Comparison of ENCODE assay signal across 9 mouse cellular contexts in genomic region chr3:84906528-84906927, GRCm38 (mm10).
DNase-seq lines count a peak whose midpoint lies in the region; ATAC-seq and TF ChIP-seq lines count a peak whose summit lies in the region.
"Had no signal": no experiment of that assay in that cellular context is flagged by ENCODE, and none has a peak within 500 bp of the region (broad histone marks: within the 10 kb centered on the region; RNA-seq: fewer than 3 reads in every experiment).

No protein-coding gene starts in this region.

- H3K9me3 ChIP-seq in midbrain, postnatal 0 days (ENCODE audit: low read length) = no peaks in the 10 kb centered on the region
- H3K9me3 ChIP-seq in midbrain, embryonic 16.5 days (replicated peaks; ENCODE audit: control insufficient read depth, low read length, poor library complexity, severe bottlenecking) = no peaks in the 10 kb centered on the region
- H3K9me3 ChIP-seq: hindbrain, embryonic 15.5 days had no signal

- intact Hi-C loops in gastrocnemius, adult 2 months (cut with DNase I) = loop anchor here (2.0 to 10.0 kb wide), 2 partner anchors 214 to 292 kb away; no protein-coding TSS in a partner anchor
- intact Hi-C loops in gastrocnemius, postnatal 36 days (cut with DNase I) = loop anchor here (5.0 to 10.0 kb wide), 3 partner anchors 214 to 562 kb away; no protein-coding TSS in a partner anchor

- no peaks in the 10 kb centered on the region for H3K27me3 ChIP-seq in midbrain, postnatal 0 days (ENCODE audit: insufficient read depth, low read length)
- H3K27me3 ChIP-seq in midbrain, embryonic 16.5 days (ENCODE audit: control insufficient read depth, insufficient read depth, low read depth, low read length) = no peaks in the 10 kb centered on the region
- H3K27me3 ChIP-seq: hindbrain, embryonic 15.5 days had no signal

- WGBS in midbrain, postnatal 0 days = 31% methylated on average over 1 of the region's 1 CpGs
- 37% methylated on average over 1 of the region's 1 CpGs for WGBS in midbrain, embryonic 16.5 days

- H3K27ac ChIP-seq in gastrocnemius, adult 2 months = no peak overlapping the region
- H3K27ac ChIP-seq in midbrain, postnatal 0 days (ENCODE audit: low read depth, low read length) = no peak overlapping the region
- H3K27ac ChIP-seq in midbrain, embryonic 16.5 days (ENCODE audit: low read length) = no peak overlapping the region
- H3K27ac ChIP-seq: hindbrain, embryonic 15.5 days had no signal

- H3K36me3 ChIP-seq in midbrain, postnatal 0 days (ENCODE audit: insufficient read depth, low read length) = no peaks in the 10 kb centered on the region
- H3K36me3 ChIP-seq in midbrain, embryonic 16.5 days (ENCODE audit: control insufficient read depth, insufficient read depth, low read length) = no peaks in the 10 kb centered on the region
- H3K36me3 ChIP-seq: hindbrain, embryonic 15.5 days had no signal

- peak; percentile 66 for TF ChIP-seq CTCF in gastrocnemius, adult 2 months (IDR thresholded peaks at IDR 0.05)
- TF ChIP-seq CTCF in midbrain, postnatal 0 days (IDR thresholded peaks at IDR 0.05) = peak; percentile 70

- no peak overlapping the region for H3K4me3 ChIP-seq in gastrocnemius, adult 2 months
- H3K4me3 ChIP-seq in midbrain, postnatal 0 days (ENCODE audit: low read depth, low read length) = no peak overlapping the region
- H3K4me3 ChIP-seq in midbrain, embryonic 16.5 days (ENCODE audit: low read depth, low read length) = no peak overlapping the region
- H3K4me3 ChIP-seq: hindbrain, embryonic 15.5 days had no signal

- H3K4me2 ChIP-seq in midbrain, postnatal 0 days (ENCODE audit: low read depth, low read length, poor library complexity, severe bottlenecking) = no peak overlapping the region
- no peak overlapping the region for H3K4me2 ChIP-seq in midbrain, embryonic 16.5 days (ENCODE audit: low read length)
- H3K4me2 ChIP-seq: hindbrain, embryonic 15.5 days had no signal

- ATAC-seq in midbrain, postnatal 0 days (ENCODE audit: low FRiP score) = no peak
- ATAC-seq in midbrain, embryonic 16.5 days = no peak

- no peak for DNase-seq in gastrocnemius, adult 2 months
- DNase-seq in gastrocnemius, postnatal 10 days = no peak
- DNase-seq in midbrain, postnatal 0 days (ENCODE audit: low spot score) = peak; percentile 58
- peak; percentile 77 for DNase-seq in embryo, embryonic 10.5 days (ENCODE audit: low spot score)
- peak; percentile 52 for DNase-seq in mesoderm, embryonic 11.5 days (ENCODE audit: low read depth, low spot score)
- no peak for DNase-seq in gastrocnemius, postnatal 25 days
- no peak for DNase-seq in gastrocnemius, postnatal 36 days

- no peak overlapping the region for H3K9ac ChIP-seq in midbrain, postnatal 0 days (replicated peaks; ENCODE audit: low read length, poor library complexity, severe bottlenecking)
- H3K9ac ChIP-seq in midbrain, embryonic 16.5 days (ENCODE audit: low read depth, low read length) = no peak overlapping the region
- H3K9ac ChIP-seq: hindbrain, embryonic 15.5 days had no signal

- H3K4me1 ChIP-seq in midbrain, postnatal 0 days (ENCODE audit: insufficient read depth, low read length) = no peaks in the 10 kb centered on the region
- no peaks in the 10 kb centered on the region for H3K4me1 ChIP-seq in midbrain, embryonic 16.5 days (ENCODE audit: control insufficient read depth, insufficient read depth, low read length)
- H3K4me1 ChIP-seq: hindbrain, embryonic 15.5 days had no signal

Comparison
In these comparisons a context has a peak if more than half of its experiments do, and no peak if none do; other contexts are left out.
1. DNase-seq: peak in midbrain, postnatal 0 days (single experiment), embryo, embryonic 10.5 days (single experiment) and mesoderm, embryonic 11.5 days (single experiment); none in gastrocnemius, adult 2 months (single experiment), gastrocnemius, postnatal 10 days (single experiment), gastrocnemius, postnatal 25 days (single experiment) and gastrocnemius, postnatal 36 days (0 of 2).